Comparison of ENCODE assay signal across 10 mouse cellular contexts in genomic region chr2:31087085-31087484, GRCm38 (mm10). TPM values are rescaled to one million over a fixed set of nuclear protein-coding genes. Genes with fewer than 3 reads are reported as not detected.
DNase-seq lines count a peak whose midpoint lies in the region; ATAC-seq lines count a peak whose summit lies in the region.
"Had no signal": no experiment of that assay in that cellular context is flagged by ENCODE, and none has a peak within 500 bp of the region (broad histone marks: within the 10 kb centered on the region; RNA-seq: fewer than 3 reads in every experiment).

No protein-coding gene starts in this region.

- no peak overlapping the region for H3K4me2 ChIP-seq in hindbrain, embryonic 16.5 days (ENCODE audit: low read length)
- no peak overlapping the region for H3K4me2 ChIP-seq in hindbrain, embryonic 11.5 days (replicated peaks; ENCODE audit: low read depth, low read length)
- no peak overlapping the region for H3K4me2 ChIP-seq in intestine, embryonic 16.5 days (ENCODE audit: low read depth, low read length)
- no peak overlapping the region for H3K4me2 ChIP-seq in forebrain, embryonic 13.5 days
- H3K4me2 ChIP-seq: embryonic facial prominence, embryonic 13.5 days; hindbrain, embryonic 15.5 days had no signal

- peaks cover 7% of the 10 kb centered on the region for H3K36me3 ChIP-seq in hindbrain, embryonic 16.5 days (ENCODE audit: control insufficient read depth, insufficient read depth, low read length)
- 0 out of 2 replicates have a peak, but pooled peaks cover 3% of the 10 kb centered on the region for H3K36me3 ChIP-seq in hindbrain, embryonic 11.5 days (ENCODE audit: control insufficient read depth, insufficient read depth, low read length)
- H3K36me3 ChIP-seq in intestine, embryonic 16.5 days (ENCODE audit: control insufficient read depth, insufficient read depth, low read length): peaks cover 6% of the 10 kb centered on the region; the same call in 1 of the 2 replicates
- peaks cover 18% of the 10 kb centered on the region for H3K36me3 ChIP-seq in forebrain, embryonic 13.5 days (ENCODE audit: poor library complexity, severe bottlenecking)

- no peak for ATAC-seq in hindbrain, embryonic 16.5 days
- ATAC-seq in hindbrain, embryonic 11.5 days (ENCODE audit: low FRiP score): no peak
- ATAC-seq in intestine, embryonic 16.5 days: no peak
- ATAC-seq in forebrain, embryonic 13.5 days: no peak

- peaks cover 11% of the 10 kb centered on the region for H3K4me1 ChIP-seq in hindbrain, embryonic 16.5 days (ENCODE audit: control insufficient read depth, insufficient read depth, low read depth, low read length)
- peaks cover 7% of the 10 kb centered on the region for H3K4me1 ChIP-seq in hindbrain, embryonic 11.5 days (replicated peaks; ENCODE audit: control insufficient read depth, insufficient read depth, low read length)
- H3K4me1 ChIP-seq in intestine, embryonic 16.5 days (ENCODE audit: control insufficient read depth, insufficient read depth, low read length): peaks cover 14% of the 10 kb centered on the region
- peaks cover 34% of the 10 kb centered on the region for H3K4me1 ChIP-seq in forebrain, embryonic 13.5 days

- H3K9me3 ChIP-seq in hindbrain, embryonic 16.5 days (ENCODE audit: control insufficient read depth, low read length): peaks cover 3% of the 10 kb centered on the region
- H3K9me3 ChIP-seq in hindbrain, embryonic 11.5 days (ENCODE audit: control insufficient read depth, low read length): no peaks in the 10 kb centered on the region
- H3K9me3 ChIP-seq in intestine, embryonic 16.5 days (ENCODE audit: control insufficient read depth, low read length): no peaks in the 10 kb centered on the region
- H3K9me3 ChIP-seq in forebrain, embryonic 13.5 days (replicated peaks): no peaks in the 10 kb centered on the region
- H3K9me3 ChIP-seq: embryonic facial prominence, embryonic 13.5 days; hindbrain, embryonic 15.5 days had no signal

- H3K27ac ChIP-seq in hindbrain, embryonic 16.5 days (ENCODE audit: low read depth, low read length): peak overlapping the region; percentile 49; the same call in 1 of the 2 replicates
- no peak overlapping the region for H3K27ac ChIP-seq in hindbrain, embryonic 11.5 days (ENCODE audit: low read depth, low read length)
- H3K27ac ChIP-seq in intestine, embryonic 16.5 days (ENCODE audit: low read length): 0 out of 2 replicates have a peak overlapping the region, but pooled peaks have one; percentile 20
- no peak overlapping the region for H3K27ac ChIP-seq in forebrain, embryonic 13.5 days

- H3K4me3 ChIP-seq in hindbrain, embryonic 16.5 days (ENCODE audit: low read length): no peak overlapping the region
- no peak overlapping the region for H3K4me3 ChIP-seq in hindbrain, embryonic 11.5 days (ENCODE audit: low read depth, low read length)
- no peak overlapping the region for H3K4me3 ChIP-seq in intestine, embryonic 16.5 days (ENCODE audit: low read length)
- H3K4me3 ChIP-seq in forebrain, embryonic 13.5 days: no peak overlapping the region
- H3K4me3 ChIP-seq: embryonic facial prominence, embryonic 13.5 days; hindbrain, embryonic 15.5 days had no signal

- 43% methylated on average over 5 of the region's 5 CpGs for WGBS in hindbrain, embryonic 16.5 days
- WGBS in hindbrain, embryonic 11.5 days: 47% methylated on average over 5 of the region's 5 CpGs
- 28% methylated on average over 5 of the region's 5 CpGs for WGBS in intestine, embryonic 16.5 days
- 48% methylated on average over 5 of the region's 5 CpGs for WGBS in forebrain, embryonic 13.5 days

- DNase-seq in hindbrain, embryonic 11.5 days (ENCODE audit: low spot score): no peak
- peak; percentile 24 to 25 for DNase-seq in B cell, adult 2 months
- peak; percentile 49 for DNase-seq in ES-CJ7 (ENCODE audit: low read depth, low spot score)
- no peak for DNase-seq in gastrocnemius, postnatal 25 days
- no peak for DNase-seq in spleen, postnatal 14 days (ENCODE audit: low spot score in 2 of 2)

- H3K9ac ChIP-seq in hindbrain, embryonic 16.5 days (ENCODE audit: low read depth, low read length): no peak overlapping the region
- H3K9ac ChIP-seq in hindbrain, embryonic 11.5 days (ENCODE audit: low read depth, low read length): no peak overlapping the region
- no peak overlapping the region for H3K9ac ChIP-seq in intestine, embryonic 16.5 days (ENCODE audit: low read depth, low read length)
- H3K9ac ChIP-seq in forebrain, embryonic 13.5 days: no peak overlapping the region
- H3K9ac ChIP-seq: embryonic facial prominence, embryonic 13.5 days; hindbrain, embryonic 15.5 days had no signal

- H3K27me3 ChIP-seq in hindbrain, embryonic 16.5 days (replicated peaks; ENCODE audit: control insufficient read depth, insufficient read depth, low read length): no peaks in the 10 kb centered on the region
- no peaks in the 10 kb centered on the region for H3K27me3 ChIP-seq in hindbrain, embryonic 11.5 days (ENCODE audit: control insufficient read depth, insufficient read depth, low read length)
- H3K27me3 ChIP-seq in intestine, embryonic 16.5 days (replicated peaks; ENCODE audit: control insufficient read depth, insufficient read depth, low read length): no peaks in the 10 kb centered on the region
- no peaks in the 10 kb centered on the region for H3K27me3 ChIP-seq in forebrain, embryonic 13.5 days
- H3K27me3 ChIP-seq: embryonic facial prominence, embryonic 13.5 days; hindbrain, embryonic 15.5 days had no signal

RNA-seq across cellular contexts. Expression of gene Fnbp1, which starts 54.7 kb away (rescaled TPM):
- 35.8 and 36.7 TPM in 2 replicates for polyA plus RNA-seq in hindbrain, embryonic 16.5 days (2015; fragmentation: Nextera tagmentation; extraction: Ambion mirVana)
- polyA plus RNA-seq in hindbrain, embryonic 11.5 days (2014; fragmentation: Nextera tagmentation; extraction: Ambion mirVana): 13.7 and 14.4 TPM in 2 replicates
- 19.0 and 21.1 TPM in 2 replicates for polyA plus RNA-seq in intestine, embryonic 16.5 days (2015; fragmentation: Nextera tagmentation; extraction: Ambion mirVana)
- 10 to 100 TPM; 10.1 to 10.9 TPM for total RNA-seq in gastrocnemius, postnatal 25 days (2021)
- polyA plus RNA-seq in forebrain, embryonic 13.5 days (2015; fragmentation: Nextera tagmentation; extraction: Ambion mirVana): 12.5 and 12.7 TPM in 2 replicates

Comparison
In these comparisons a context has a peak if more than half of its experiments do, and no peak if none do; other contexts are left out.
1. H3K27ac ChIP-seq: peak in hindbrain, embryonic 16.5 days (single experiment) and intestine, embryonic 16.5 days (single experiment); none in hindbrain, embryonic 11.5 days (single experiment) and forebrain, embryonic 13.5 days (single experiment).
2. DNase-seq: peak in B cell, adult 2 months (2 of 2) and ES-CJ7 (single experiment); none in hindbrain, embryonic 11.5 days (single experiment), gastrocnemius, postnatal 25 days (single experiment) and spleen, postnatal 14 days (0 of 2).